Mouse (Mus musculus) B cell, adult 2 months (primary cell): ENCODE results near the gene Gosr2.

Experiments used
- DNase-seq, 2 experiments: peaks; one replicate each; pipeline ENCODE4 v3.0.0; 2022

The Gosr2 gene

GRCm38 (mm10) chr11:103688271-103688979 is 9.3 kb downstream of the Gosr2 start:
- no peak for DNase-seq

- DNase-seq, result no peak
Observed at GRCm38 (mm10) chr11:103686706-103687105, 11.0 kb downstream of the Gosr2 start.

- DNase-seq, result no peak
Observed at GRCm38 (mm10) chr11:103685261-103685736, 12.4 kb downstream of the Gosr2 start.

GRCm38 (mm10) chr11:103683667-103684334 is 13.9 kb downstream of the Gosr2 start:
- no peak for DNase-seq

- peak; percentile 52 to 61 for DNase-seq
Observed at GRCm38 (mm10) chr11:103677042-103677441, 20.7 kb downstream of the Gosr2 start.

GRCm38 (mm10) chr11:103675556-103675955 is 22.1 kb downstream of the Gosr2 start:
- peak; percentile 67 to 70 for DNase-seq

GRCm38 (mm10) chr11:103666907-103667426 is 30.7 kb downstream of the Gosr2 start:
- DNase-seq, result no peak

- no peak for DNase-seq
Observed at GRCm38 (mm10) chr11:103666181-103666906, 31.4 kb downstream of the Gosr2 start.

- DNase-seq, result no peak
Observed at GRCm38 (mm10) chr11:103665695-103666094, 32.0 kb downstream of the Gosr2 start.

GRCm38 (mm10) chr11:103663119-103663518 is 34.6 kb downstream of the Gosr2 start:
- DNase-seq, result no peak

GRCm38 (mm10) chr11:103662546-103662945 is 35.2 kb downstream of the Gosr2 start:
- DNase-seq, result no peak

- no peak for DNase-seq
Observed at GRCm38 (mm10) chr11:103661863-103662262, 35.8 kb downstream of the Gosr2 start.

- no peak for DNase-seq
Observed at GRCm38 (mm10) chr11:103658189-103658588, 39.5 kb downstream of the Gosr2 start.

- DNase-seq, result peak; percentile 28 to 40
Observed at GRCm38 (mm10) chr11:103656520-103656919, 41.2 kb downstream of the Gosr2 start.

- DNase-seq, result no peak
Observed at GRCm38 (mm10) chr11:103653359-103653965, 44.2 kb downstream of the Gosr2 start.

- no peak for DNase-seq
Observed at GRCm38 (mm10) chr11:103651426-103651825, 46.3 kb downstream of the Gosr2 start.

GRCm38 (mm10) chr11:103649983-103650493 is 47.7 kb downstream of the Gosr2 start:
- no peak for DNase-seq

GRCm38 (mm10) chr11:103649301-103649982 is 48.3 kb downstream of the Gosr2 start, which contains the start of gene Rprml:
Gene Rprml (plus strand): TSS chr11:103649570.
- peak in 1 of 2 experiments; percentile 12 for DNase-seq

GRCm38 (mm10) chr11:103648656-103649055 is 49.0 kb downstream of the Gosr2 start:
- DNase-seq, result no peak

GRCm38 (mm10) chr11:103647921-103648620 is 49.6 kb downstream of the Gosr2 start:
- no peak for DNase-seq

- no peak for DNase-seq
Observed at GRCm38 (mm10) chr11:103646301-103646700, 51.4 kb downstream of the Gosr2 start.
